11 mouse cellular contexts compared by ENCODE assay signal in genomic region chr19:50676578-50677524, GRCm38 (mm10). TPM values are rescaled to one million over a fixed set of nuclear protein-coding genes. Genes with fewer than 3 reads are reported as not detected.
DNase-seq lines count a peak whose midpoint lies in the region; ATAC-seq lines count a peak whose summit lies in the region.
"Had no signal": no experiment of that assay in that cellular context is flagged by ENCODE, and none has a peak within 500 bp of the region (broad histone marks: within the 10 kb centered on the region; RNA-seq: fewer than 3 reads in every experiment).

No protein-coding gene starts in this region.

- no peaks in the 10 kb centered on the region for H3K36me3 ChIP-seq in kidney, embryonic 16.5 days (ENCODE audit: insufficient read depth, low read length)
- H3K36me3 ChIP-seq in embryonic facial prominence, embryonic 15.5 days, result no peaks in the 10 kb centered on the region
- no peaks in the 10 kb centered on the region for H3K36me3 ChIP-seq in intestine, embryonic 15.5 days
- no peaks in the 10 kb centered on the region for H3K36me3 ChIP-seq in neural tube, embryonic 14.5 days (ENCODE audit: control insufficient read depth, insufficient read depth, low read length)

- 0 out of 2 replicates have a peak, but pooled peaks cover 10% of the 10 kb centered on the region for H3K4me1 ChIP-seq in kidney, embryonic 16.5 days (ENCODE audit: insufficient read depth, low read length)
- peaks cover 7% of the 10 kb centered on the region for H3K4me1 ChIP-seq in embryonic facial prominence, embryonic 15.5 days
- peaks cover 4% of the 10 kb centered on the region for H3K4me1 ChIP-seq in intestine, embryonic 15.5 days (replicated peaks)
- H3K4me1 ChIP-seq in neural tube, embryonic 14.5 days (ENCODE audit: control insufficient read depth, insufficient read depth, low read length), result no peaks in the 10 kb centered on the region

- H3K27me3 ChIP-seq in kidney, embryonic 16.5 days (ENCODE audit: insufficient read depth, low read length), result peaks cover 22% of the 10 kb centered on the region
- H3K27me3 ChIP-seq in embryonic facial prominence, embryonic 15.5 days, result peaks cover 32% of the 10 kb centered on the region
- H3K27me3 ChIP-seq in intestine, embryonic 15.5 days (replicated peaks), result peaks cover 23% of the 10 kb centered on the region
- no peaks in the 10 kb centered on the region for H3K27me3 ChIP-seq in neural tube, embryonic 14.5 days (ENCODE audit: control insufficient read depth, insufficient read depth, low read length)

- H3K4me2 ChIP-seq in kidney, embryonic 16.5 days (replicated peaks; ENCODE audit: low read depth, low read length), result peak overlapping the region; percentile 100
- H3K4me2 ChIP-seq in embryonic facial prominence, embryonic 15.5 days (replicated peaks), result peak overlapping the region; percentile 97
- peak overlapping the region; percentile 93 for H3K4me2 ChIP-seq in intestine, embryonic 15.5 days (replicated peaks)
- H3K4me2 ChIP-seq in neural tube, embryonic 14.5 days (ENCODE audit: low read depth, low read length), result peak overlapping the region; percentile 76

- WGBS in kidney, embryonic 16.5 days, result 26% methylated on average over 19 of the region's 19 CpGs
- 32% methylated on average over 19 of the region's 19 CpGs for WGBS in embryonic facial prominence, embryonic 15.5 days
- WGBS in intestine, embryonic 15.5 days, result 46% methylated on average over 19 of the region's 19 CpGs
- WGBS in neural tube, embryonic 14.5 days, result 34% methylated on average over 19 of the region's 19 CpGs

- H3K9ac ChIP-seq in kidney, embryonic 16.5 days (replicated peaks; ENCODE audit: low read length), result no peak overlapping the region
- H3K9ac ChIP-seq in embryonic facial prominence, embryonic 15.5 days, result no peak overlapping the region
- no peak overlapping the region for H3K9ac ChIP-seq in intestine, embryonic 15.5 days
- H3K9ac ChIP-seq in neural tube, embryonic 14.5 days (replicated peaks; ENCODE audit: low read depth, low read length), result 0 out of 2 replicates have a peak overlapping the region, but pooled peaks have one; percentile 68

- H3K4me3 ChIP-seq in kidney, embryonic 16.5 days (ENCODE audit: low read length), result peak overlapping the region; percentile 67
- H3K4me3 ChIP-seq in embryonic facial prominence, embryonic 15.5 days (replicated peaks), result peak overlapping the region; percentile 55
- H3K4me3 ChIP-seq in intestine, embryonic 15.5 days (replicated peaks), result peak overlapping the region; percentile 53; the same call in 1 of the 2 replicates
- H3K4me3 ChIP-seq in neural tube, embryonic 14.5 days (ENCODE audit: low read depth, low read length), result peak overlapping the region; percentile 60

- no peak for DNase-seq in kidney, adult 9 months
- no peak for DNase-seq in thymus, adult 18-20 months
- DNase-seq in gastrocnemius, adult 18-20 months (ENCODE audit: low spot score), result no peak
- DNase-seq in adrenal gland, adult (ENCODE audit: inconsistent age in 2 of 2, low spot score in 1 of 2), result no peak

- H3K9me3 ChIP-seq in kidney, embryonic 16.5 days (ENCODE audit: low read length), result no peaks in the 10 kb centered on the region
- no peaks in the 10 kb centered on the region for H3K9me3 ChIP-seq in embryonic facial prominence, embryonic 15.5 days (replicated peaks)
- H3K9me3 ChIP-seq in intestine, embryonic 15.5 days, result no peaks in the 10 kb centered on the region
- H3K9me3 ChIP-seq in neural tube, embryonic 14.5 days (ENCODE audit: control insufficient read depth, low read length), result no peaks in the 10 kb centered on the region

- H3K27ac ChIP-seq in kidney, embryonic 16.5 days (ENCODE audit: low read length), result no peak overlapping the region
- no peak overlapping the region for H3K27ac ChIP-seq in embryonic facial prominence, embryonic 15.5 days (replicated peaks)
- no peak overlapping the region for H3K27ac ChIP-seq in intestine, embryonic 15.5 days
- H3K27ac ChIP-seq in neural tube, embryonic 14.5 days (ENCODE audit: low read depth, low read length), result no peak overlapping the region

- ATAC-seq in kidney, embryonic 16.5 days (ENCODE audit: low FRiP score, low TSS enrichment), result no peak
- ATAC-seq in embryonic facial prominence, embryonic 15.5 days (ENCODE audit: insufficient number of reproducible peaks, low FRiP score, low TSS enrichment, low read depth), result no peak
- ATAC-seq in intestine, embryonic 15.5 days, result no peak
- ATAC-seq in neural tube, embryonic 14.5 days (ENCODE audit: low read depth), result no peak

RNA-seq across cellular contexts. Expression of gene Sorcs1, which starts 1.6 kb away (rescaled TPM):
- polyA plus RNA-seq in kidney, embryonic 16.5 days (2015; fragmentation: Nextera tagmentation; extraction: Ambion mirVana), result 2.7 and 3.5 TPM in 2 replicates
- 2.6 and 2.7 TPM in 2 replicates for polyA plus RNA-seq in embryonic facial prominence, embryonic 15.5 days (2015; fragmentation: Nextera tagmentation; extraction: Ambion mirVana)
- 2.8 and 3.0 TPM in 2 replicates for polyA plus RNA-seq in intestine, embryonic 15.5 days (2015; fragmentation: Nextera tagmentation; extraction: Ambion mirVana)
- polyA plus RNA-seq in neural tube, embryonic 14.5 days (2014; fragmentation: Nextera tagmentation; extraction: Ambion mirVana), result 17.1 and 17.9 TPM in 2 replicates
- total RNA-seq in gastrocnemius, adult 18-20 months (2021), result 1 to 10 TPM in 1 of 2 experiments, under 1 TPM in 1; 0.96 to 2.5 TPM
- total RNA-seq: common myeloid progenitor, adult 5-6 weeks; MEL; neutrophil, adult 5-6 weeks had no signal
